Mouse (Mus musculus): ENCODE results near the gene Agl. TPM values are rescaled to one million over a fixed set of nuclear protein-coding genes. Genes with fewer than 3 reads are reported as not detected.

Gene Agl
- 1.6 and 1.9 TPM in 2 replicates for polyA plus RNA-seq (2012; rRNA removed)

DNA sequence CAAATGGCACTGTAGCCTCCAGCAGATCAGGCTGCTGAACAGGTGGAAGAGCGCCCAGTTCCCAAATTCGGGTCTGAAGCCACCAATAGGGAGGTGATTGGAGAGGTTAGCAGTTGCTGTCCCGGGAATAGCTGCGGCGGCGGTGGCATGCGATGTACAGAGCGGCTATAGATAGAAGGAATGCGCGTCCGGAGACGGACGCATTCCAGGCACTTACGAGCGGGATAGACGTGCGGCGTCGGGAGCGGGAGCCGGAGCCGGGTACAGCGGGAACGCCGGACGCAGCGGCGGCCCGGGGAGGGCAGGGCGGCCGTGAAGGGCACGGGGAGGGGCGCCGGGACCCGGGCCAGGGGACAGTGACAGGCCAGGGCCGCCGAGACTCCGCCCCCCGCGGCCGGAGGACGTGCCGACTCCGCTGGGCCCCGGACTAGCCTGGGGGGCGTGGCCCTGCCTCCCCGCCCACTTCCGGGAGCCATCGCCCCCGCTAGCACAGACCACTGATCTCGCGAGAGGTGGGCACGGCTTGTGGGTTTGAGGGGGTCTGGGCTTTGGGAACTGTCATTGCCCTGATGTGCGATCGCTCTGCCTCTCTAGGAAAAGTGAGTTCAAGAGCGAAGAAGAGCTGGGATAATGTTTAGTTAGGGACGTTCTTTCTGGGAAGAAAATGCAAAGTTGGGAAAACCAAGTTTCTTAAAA lies at the start of gene Agl:
Agl (minus strand) TSS at position 356 of the 696 bp plus-strand sequence.
- peak within 1 kb of the TSS; percentile 48 for H3K27ac ChIP-seq (ENCODE audit: insufficient read depth, low read depth, low read length)
- TF ChIP-seq POLR2A (IDR thresholded peaks at IDR 0.05; ENCODE audit: low read depth, low read length) (peak; percentile 48), CTCF (IDR thresholded peaks at IDR 0.05; ENCODE audit: extremely low read depth, insufficient read length, insufficient replicate concordance, low read depth, low read length) (no peak)
- peaks cover 3% of the 10 kb centered on the region; the same call in 1 of the 2 replicates for H3K4me1 ChIP-seq (ENCODE audit: control insufficient read depth, insufficient read depth, insufficient read length, low read length)
- H3K4me3 ChIP-seq (ENCODE audit: low read depth, low read length): peak within 1 kb of the TSS; percentile 67
- peaks cover 4% of the 10 kb centered on the region for H3K36me3 ChIP-seq (ENCODE audit: control insufficient read depth, insufficient read depth, low read length)
- WGBS: under 1% methylated on average over 56 of the region's 57 CpGs
- H3K27me3 ChIP-seq (ENCODE audit: control insufficient read depth, insufficient read depth, low read length): no peaks in the 10 kb centered on the region

DNA sequence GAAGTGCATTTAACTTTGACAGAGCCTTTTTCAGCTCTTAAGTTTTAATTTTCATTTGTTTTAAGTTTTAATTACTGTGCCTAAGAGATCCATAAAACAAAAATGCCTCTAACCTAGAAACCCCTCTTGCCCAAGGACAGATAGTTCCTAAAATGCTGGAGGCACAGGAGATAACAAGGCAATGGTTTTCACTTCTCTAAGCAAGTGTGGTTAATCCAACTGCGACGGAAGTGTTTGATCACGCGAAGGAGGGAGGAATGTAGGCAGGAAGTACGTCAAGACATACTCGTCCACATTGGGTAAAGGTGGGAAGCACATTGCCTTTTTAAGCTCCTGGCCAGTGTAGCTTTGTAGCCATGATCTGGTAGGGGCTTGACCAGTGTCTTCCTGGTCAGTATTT lies 49.6 kb upstream of the Agl start:
- TF ChIP-seq POLR2A (IDR thresholded peaks at IDR 0.05; ENCODE audit: low read depth, low read length) (no peak), CTCF (IDR thresholded peaks at IDR 0.05; ENCODE audit: extremely low read depth, insufficient read length, insufficient replicate concordance, low read depth, low read length) (no peak)
- 88% methylated on average over 6 of the region's 6 CpGs for WGBS
- H3K27ac ChIP-seq (ENCODE audit: insufficient read depth, low read depth, low read length): no peak overlapping the region
- H3K27me3 ChIP-seq (ENCODE audit: control insufficient read depth, insufficient read depth, low read length): no peaks in the 10 kb centered on the region
- no peak overlapping the region for H3K4me3 ChIP-seq (ENCODE audit: low read depth, low read length)
- H3K36me3 ChIP-seq (ENCODE audit: control insufficient read depth, insufficient read depth, low read length): no peaks in the 10 kb centered on the region
- peaks cover 3% of the 10 kb centered on the region; the same call in 1 of the 2 replicates for H3K4me1 ChIP-seq (ENCODE audit: control insufficient read depth, insufficient read depth, insufficient read length, low read length)

DNA sequence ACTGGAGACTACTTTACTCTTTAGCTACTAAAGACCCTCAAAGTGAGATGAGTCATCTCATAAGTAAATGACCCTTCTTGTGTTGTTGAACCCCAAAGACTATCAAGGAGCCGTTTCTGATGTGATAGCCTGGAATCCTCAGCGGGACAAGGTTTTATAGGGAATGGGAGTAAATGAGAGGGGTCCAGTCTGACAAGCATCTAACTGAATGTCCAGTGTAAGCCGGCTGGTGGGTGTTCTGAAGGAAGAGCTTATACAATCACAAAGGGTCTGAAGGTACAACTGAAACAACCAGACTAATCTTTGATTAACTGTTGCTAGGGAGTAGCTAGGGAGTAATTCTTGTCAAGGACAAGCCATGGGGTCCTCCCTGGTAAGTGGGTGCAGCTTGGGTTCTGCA lies 44.5 kb upstream of the Agl start:
- TF ChIP-seq POLR2A (IDR thresholded peaks at IDR 0.05; ENCODE audit: low read depth, low read length): no peak
- no peaks in the 10 kb centered on the region for H3K36me3 ChIP-seq (ENCODE audit: control insufficient read depth, insufficient read depth, low read length)
- no peaks in the 10 kb centered on the region for H3K4me1 ChIP-seq (ENCODE audit: control insufficient read depth, insufficient read depth, insufficient read length, low read length)
- no peak overlapping the region for H3K4me3 ChIP-seq (ENCODE audit: low read depth, low read length)
- WGBS: 92% methylated on average over 3 of the region's 3 CpGs
- no peak overlapping the region for H3K27ac ChIP-seq (ENCODE audit: insufficient read depth, low read depth, low read length)
- H3K27me3 ChIP-seq (ENCODE audit: control insufficient read depth, insufficient read depth, low read length): no peaks in the 10 kb centered on the region

DNA sequence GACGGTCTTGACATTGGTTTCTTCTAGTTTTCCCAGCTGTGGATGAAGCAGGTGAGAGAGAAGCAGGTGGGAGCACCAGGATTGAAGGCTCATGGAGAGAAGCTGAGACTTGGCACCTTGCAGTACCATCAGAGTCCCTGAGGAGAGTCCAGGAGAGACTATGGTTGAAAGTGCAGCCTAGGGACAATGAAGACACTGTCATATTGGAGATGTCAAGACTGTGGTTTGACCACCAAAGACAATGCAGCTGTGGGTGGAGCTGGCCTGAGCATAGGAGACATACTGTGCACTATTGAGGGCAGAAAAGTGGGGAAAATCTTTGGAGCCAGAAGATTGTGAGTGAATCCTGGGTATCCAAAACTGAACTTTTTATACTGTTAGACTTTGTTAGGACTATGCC lies 42.4 kb upstream of the Agl start:
- TF ChIP-seq CTCF (IDR thresholded peaks at IDR 0.05; ENCODE audit: extremely low read depth, insufficient read length, insufficient replicate concordance, low read depth, low read length) (no peak), POLR2A (IDR thresholded peaks at IDR 0.05; ENCODE audit: low read depth, low read length) (no peak)
- Histone ChIP-seq H3K36me3 (ENCODE audit: control insufficient read depth, insufficient read depth, low read length) (no peaks in the 10 kb centered on the region), H3K4me1 (ENCODE audit: control insufficient read depth, insufficient read depth, insufficient read length, low read length) (peaks cover 1% of the 10 kb centered on the region; the same call in 1 of the 2 replicates), H3K27ac (ENCODE audit: insufficient read depth, low read depth, low read length) (no peak overlapping the region), H3K27me3 (ENCODE audit: control insufficient read depth, insufficient read depth, low read length) (no peaks in the 10 kb centered on the region), H3K4me3 (ENCODE audit: low read depth, low read length) (no peak overlapping the region)
- WGBS: 89% methylated on average over 1 of the region's 1 CpGs

DNA sequence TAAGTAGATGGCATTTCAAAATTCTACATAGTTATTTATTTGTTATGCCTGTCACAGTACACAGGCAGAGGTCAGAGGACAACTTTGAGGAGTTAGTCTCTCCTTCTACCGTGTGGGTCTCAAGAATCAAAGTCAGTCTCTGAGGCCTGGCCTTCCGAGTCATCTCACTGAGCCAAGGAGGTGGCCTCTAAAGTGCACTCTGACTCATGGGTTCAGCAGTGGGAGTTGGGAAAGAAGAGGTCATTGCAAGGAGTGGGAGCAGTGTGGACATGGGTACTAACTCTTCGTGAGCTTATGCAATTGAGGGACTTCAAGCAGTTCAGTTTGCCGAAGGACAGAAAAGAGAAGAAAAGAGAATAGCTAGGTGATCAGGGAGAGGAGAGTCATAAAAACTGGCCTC lies 41.0 kb upstream of the Agl start:
- no peaks in the 10 kb centered on the region for H3K27me3 ChIP-seq (ENCODE audit: control insufficient read depth, insufficient read depth, low read length)
- H3K4me1 ChIP-seq (ENCODE audit: control insufficient read depth, insufficient read depth, insufficient read length, low read length): peaks cover 4% of the 10 kb centered on the region; the same call in 1 of the 2 replicates
- H3K36me3 ChIP-seq (ENCODE audit: control insufficient read depth, insufficient read depth, low read length): no peaks in the 10 kb centered on the region
- TF ChIP-seq CTCF (IDR thresholded peaks at IDR 0.05; ENCODE audit: extremely low read depth, insufficient read length, insufficient replicate concordance, low read depth, low read length): no peak
- TF ChIP-seq POLR2A (IDR thresholded peaks at IDR 0.05; ENCODE audit: low read depth, low read length): no peak
- 73% methylated on average over 4 of the region's 4 CpGs for WGBS
- no peak overlapping the region for H3K27ac ChIP-seq (ENCODE audit: insufficient read depth, low read depth, low read length)
- no peak overlapping the region for H3K4me3 ChIP-seq (ENCODE audit: low read depth, low read length)

DNA sequence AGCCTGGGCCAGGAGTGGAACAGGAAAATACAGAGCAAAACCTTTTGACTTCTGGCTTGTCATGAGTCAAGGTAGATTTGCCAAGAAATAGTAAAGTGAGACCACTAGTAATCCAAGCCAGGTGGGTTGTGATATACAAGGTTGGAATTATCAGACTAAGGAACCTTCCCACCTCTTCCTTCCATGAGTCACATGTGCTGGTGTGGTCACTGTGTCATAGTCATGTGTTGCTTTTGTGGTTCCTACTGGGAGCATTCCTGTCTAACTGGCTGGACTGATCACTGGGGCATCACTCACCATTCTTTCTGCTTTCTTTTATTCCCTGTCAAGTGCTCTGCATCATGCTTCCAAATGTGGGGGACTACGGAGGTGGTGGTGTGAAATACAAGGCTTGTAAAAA lies 40.1 kb upstream of the Agl start:
- H3K4me3 ChIP-seq (ENCODE audit: low read depth, low read length): no peak overlapping the region

DNA sequence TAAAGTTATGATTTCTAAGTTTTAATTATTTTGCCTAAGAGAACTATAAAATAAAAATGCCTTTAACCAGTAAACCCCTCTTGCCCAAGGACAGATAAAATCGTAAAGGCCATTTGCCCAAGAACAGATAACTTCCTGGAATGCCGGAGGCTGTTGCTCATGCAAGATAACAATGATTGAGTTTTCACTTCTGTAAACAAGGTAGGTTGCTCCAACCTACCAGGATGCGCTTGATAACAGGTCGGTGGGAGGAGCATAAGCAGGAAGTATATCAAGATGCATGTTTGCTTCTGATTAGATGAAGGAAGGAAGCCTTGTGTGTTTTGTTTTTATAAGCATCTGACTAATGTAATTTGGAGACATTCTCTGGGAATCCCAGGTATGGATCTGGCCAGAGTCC lies 38.1 kb upstream of the Agl start:
- WGBS: 17% methylated on average over 4 of the region's 4 CpGs
- no peak overlapping the region for H3K27ac ChIP-seq (ENCODE audit: insufficient read depth, low read depth, low read length)
- H3K4me1 ChIP-seq (ENCODE audit: control insufficient read depth, insufficient read depth, insufficient read length, low read length): peaks cover 4% of the 10 kb centered on the region; the same call in 1 of the 2 replicates
- no peak overlapping the region for H3K4me3 ChIP-seq (ENCODE audit: low read depth, low read length)
- no peaks in the 10 kb centered on the region for H3K36me3 ChIP-seq (ENCODE audit: control insufficient read depth, insufficient read depth, low read length)
- TF ChIP-seq CTCF (IDR thresholded peaks at IDR 0.05; ENCODE audit: extremely low read depth, insufficient read length, insufficient replicate concordance, low read depth, low read length) (no peak), POLR2A (IDR thresholded peaks at IDR 0.05; ENCODE audit: low read depth, low read length) (no peak)
- no peaks in the 10 kb centered on the region for H3K27me3 ChIP-seq (ENCODE audit: control insufficient read depth, insufficient read depth, low read length)

More for the DNA sequence above, 40.1 kb upstream of the Agl start:
- 100% methylated on average over 1 of the region's 1 CpGs for WGBS
- TF ChIP-seq CTCF (IDR thresholded peaks at IDR 0.05; ENCODE audit: extremely low read depth, insufficient read length, insufficient replicate concordance, low read depth, low read length) (no peak), POLR2A (IDR thresholded peaks at IDR 0.05; ENCODE audit: low read depth, low read length) (no peak)
- H3K4me1 ChIP-seq (ENCODE audit: control insufficient read depth, insufficient read depth, insufficient read length, low read length): peaks cover 4% of the 10 kb centered on the region; the same call in 1 of the 2 replicates
- no peaks in the 10 kb centered on the region for H3K27me3 ChIP-seq (ENCODE audit: control insufficient read depth, insufficient read depth, low read length)
- H3K36me3 ChIP-seq (ENCODE audit: control insufficient read depth, insufficient read depth, low read length): no peaks in the 10 kb centered on the region
- no peak overlapping the region for H3K27ac ChIP-seq (ENCODE audit: insufficient read depth, low read depth, low read length)

All from small intestine, adult 2 months (tissue).